Mouse (Mus musculus): ENCODE data around the gene Gab2. TPM values are rescaled to one million over a fixed set of nuclear protein-coding genes. Genes with fewer than 3 reads are reported as not detected.

Gene Gab2
- total RNA-seq, 1 experiment, result 1.1 TPM

DNA sequence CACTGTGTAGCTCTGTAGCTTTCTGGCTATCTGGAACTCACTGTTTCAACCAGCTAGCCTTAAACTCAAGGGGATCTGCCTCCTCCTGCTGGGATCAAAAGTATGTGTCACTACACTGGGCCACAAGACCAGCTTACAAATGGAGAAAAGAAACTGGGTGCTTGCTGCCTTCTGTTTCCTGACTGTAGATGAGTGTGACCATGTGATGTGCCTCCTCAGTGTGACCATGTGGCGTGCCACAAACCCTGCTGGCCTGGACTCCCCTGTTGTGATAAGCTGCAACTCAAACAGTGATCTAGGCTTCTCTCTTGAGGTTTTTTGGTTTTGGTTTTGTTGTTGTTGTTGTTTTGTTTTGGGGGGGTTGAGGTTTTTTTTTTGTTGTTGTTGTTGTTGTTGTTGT is 255.3 kb downstream of the Gab2 start:
- peaks cover 13 to 15% of the 10 kb centered on the region in 2 experiments; a peak in 3 of 4 replicates for H3K4me1 ChIP-seq (ENCODE audit: control insufficient read depth in 2 of 2, insufficient read depth in 2 of 2, low read length in 2 of 2, poor library complexity in 1 of 2)
- no peak overlapping the region for H3K9ac ChIP-seq (ENCODE audit: insufficient read depth, low read depth, low read length, poor library complexity, severe bottlenecking)
- H3K27ac ChIP-seq (ENCODE audit: insufficient read depth, low read depth, low read length, poor library complexity, severe bottlenecking), result no peak overlapping the region
- no peaks in the 10 kb centered on the region for H3K9me3 ChIP-seq (ENCODE audit: control insufficient read depth, insufficient read depth, low read depth, low read length)
- TF ChIP-seq CHD2 (IDR thresholded peaks at IDR 0.05; ENCODE audit: low read depth, low read length) (no peak), MAFK (IDR thresholded peaks at IDR 0.05; ENCODE audit: insufficient read depth, low read depth, low read length) (no peak), ZC3H11A (IDR thresholded peaks at IDR 0.05; ENCODE audit: borderline replicate concordance, low read depth, low read length) (no peak), ZNF384 (IDR thresholded peaks at IDR 0.05; ENCODE audit: low read depth, low read length) (no peak), HCFC1 (IDR thresholded peaks at IDR 0.05; ENCODE audit: borderline replicate concordance, insufficient read depth, low read length) (no peak)
- H3K36me3 ChIP-seq (ENCODE audit: control insufficient read depth, insufficient read depth, low read length, poor library complexity, severe bottlenecking), result no peaks in the 10 kb centered on the region
- H3K4me3 ChIP-seq (ENCODE audit: insufficient read depth in 1 of 2, low read depth in 1 of 2, low read length in 2 of 2, poor library complexity in 1 of 2, severe bottlenecking in 1 of 2), result no peak overlapping the region
- in situ Hi-C loops (cut with MboI; ENCODE audit: low sequenced_read_pairs in 2 of 2, unreplicated experiment in 2 of 2), result no loop called here
- no peak for DNase-seq (ENCODE audit: low read depth, low spot score)

DNA sequence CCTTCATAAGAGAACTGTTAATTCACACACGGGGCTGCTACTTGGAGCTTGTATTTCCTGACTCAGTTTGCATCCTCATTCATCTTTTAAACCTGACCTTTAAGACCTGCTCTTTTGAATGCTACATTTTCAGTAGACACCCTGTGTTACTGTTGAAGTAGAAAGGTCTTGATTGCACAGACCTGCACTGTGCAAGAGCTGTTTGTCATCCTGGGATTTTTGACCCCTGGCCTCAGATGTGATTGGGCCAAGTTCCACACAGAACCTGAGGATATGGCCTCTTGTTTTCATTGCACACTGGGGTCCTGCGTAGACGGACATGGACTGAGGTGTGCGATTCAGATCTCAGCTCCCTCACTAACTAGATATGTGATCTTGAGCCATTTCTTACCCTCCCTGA is 257.2 kb downstream of the Gab2 start:
- Histone ChIP-seq H3K9me3 (ENCODE audit: control insufficient read depth, insufficient read depth, low read depth, low read length) (no peaks in the 10 kb centered on the region), H3K36me3 (ENCODE audit: control insufficient read depth, insufficient read depth, low read length, poor library complexity, severe bottlenecking) (no peaks in the 10 kb centered on the region), H3K27ac (ENCODE audit: insufficient read depth, low read depth, low read length, poor library complexity, severe bottlenecking) (no peak overlapping the region; the same call in 1 of the 2 replicates), H3K9ac (ENCODE audit: insufficient read depth, low read depth, low read length, poor library complexity, severe bottlenecking) (no peak overlapping the region), H3K4me3 (ENCODE audit: insufficient read depth in 1 of 2, low read depth in 1 of 2, low read length in 2 of 2, poor library complexity in 1 of 2, severe bottlenecking in 1 of 2) (no peak overlapping the region), H3K4me1 (ENCODE audit: control insufficient read depth in 2 of 2, insufficient read depth in 2 of 2, low read length in 2 of 2, poor library complexity in 1 of 2) (peaks cover 17 to 19% of the 10 kb centered on the region in 2 experiments)
- no peak for DNase-seq (ENCODE audit: low read depth, low spot score)
- no peak for TF ChIP-seq ZC3H11A (IDR thresholded peaks at IDR 0.05; ENCODE audit: borderline replicate concordance, low read depth, low read length)
- TF ChIP-seq CHD2 (IDR thresholded peaks at IDR 0.05; ENCODE audit: low read depth, low read length), result no peak
- TF ChIP-seq MAFK (IDR thresholded peaks at IDR 0.05; ENCODE audit: insufficient read depth, low read depth, low read length), result no peak
- TF ChIP-seq ZNF384 (IDR thresholded peaks at IDR 0.05; ENCODE audit: low read depth, low read length), result no peak
- no peak for TF ChIP-seq HCFC1 (IDR thresholded peaks at IDR 0.05; ENCODE audit: borderline replicate concordance, insufficient read depth, low read length)
- in situ Hi-C loops (cut with MboI; ENCODE audit: low sequenced_read_pairs in 2 of 2, unreplicated experiment in 2 of 2), result no loop called here

DNA sequence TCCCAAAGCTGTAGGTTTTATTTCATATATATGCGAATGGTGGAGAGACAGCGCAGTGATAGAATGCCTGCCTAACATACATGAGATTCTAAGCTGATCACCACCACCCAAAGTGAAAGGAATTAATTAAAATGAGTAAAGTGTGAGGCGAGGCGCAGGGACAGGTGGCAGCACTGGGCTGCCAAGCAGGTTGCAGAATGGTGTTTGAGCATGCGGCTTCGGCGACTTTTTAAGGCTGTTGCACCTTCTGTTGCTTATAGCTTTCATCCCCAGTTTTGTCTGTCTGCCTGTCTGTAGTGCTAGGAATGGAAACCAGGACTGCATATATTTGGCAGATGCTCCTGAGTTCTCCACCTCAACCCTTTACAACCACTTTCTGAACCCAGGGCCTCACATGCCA is 258.2 kb downstream of the Gab2 start:
- no peaks in the 10 kb centered on the region for H3K36me3 ChIP-seq (ENCODE audit: control insufficient read depth, insufficient read depth, low read length, poor library complexity, severe bottlenecking)
- no peak overlapping the region for H3K4me3 ChIP-seq (ENCODE audit: insufficient read depth in 1 of 2, low read depth in 1 of 2, low read length in 2 of 2, poor library complexity in 1 of 2, severe bottlenecking in 1 of 2)
- DNase-seq (ENCODE audit: low read depth, low spot score), result no peak
- in situ Hi-C loops (cut with MboI; ENCODE audit: low sequenced_read_pairs in 2 of 2, unreplicated experiment in 2 of 2), result no loop called here
- H3K9me3 ChIP-seq (ENCODE audit: control insufficient read depth, insufficient read depth, low read depth, low read length), result no peaks in the 10 kb centered on the region
- H3K4me1 ChIP-seq (ENCODE audit: control insufficient read depth in 2 of 2, insufficient read depth in 2 of 2, low read length in 2 of 2, poor library complexity in 1 of 2), result peaks cover 25% of the 10 kb centered on the region in 2 experiments
- H3K9ac ChIP-seq (ENCODE audit: insufficient read depth, low read depth, low read length, poor library complexity, severe bottlenecking), result no peak overlapping the region
- H3K27ac ChIP-seq (ENCODE audit: insufficient read depth, low read depth, low read length, poor library complexity, severe bottlenecking), result no peak overlapping the region
- no peak for TF ChIP-seq ZNF384 (IDR thresholded peaks at IDR 0.05; ENCODE audit: low read depth, low read length)
- no peak for TF ChIP-seq MAFK (IDR thresholded peaks at IDR 0.05; ENCODE audit: insufficient read depth, low read depth, low read length)
- no peak for TF ChIP-seq CHD2 (IDR thresholded peaks at IDR 0.05; ENCODE audit: low read depth, low read length)
- no peak for TF ChIP-seq ZC3H11A (IDR thresholded peaks at IDR 0.05; ENCODE audit: borderline replicate concordance, low read depth, low read length)
- no peak for TF ChIP-seq HCFC1 (IDR thresholded peaks at IDR 0.05; ENCODE audit: borderline replicate concordance, insufficient read depth, low read length)

DNA sequence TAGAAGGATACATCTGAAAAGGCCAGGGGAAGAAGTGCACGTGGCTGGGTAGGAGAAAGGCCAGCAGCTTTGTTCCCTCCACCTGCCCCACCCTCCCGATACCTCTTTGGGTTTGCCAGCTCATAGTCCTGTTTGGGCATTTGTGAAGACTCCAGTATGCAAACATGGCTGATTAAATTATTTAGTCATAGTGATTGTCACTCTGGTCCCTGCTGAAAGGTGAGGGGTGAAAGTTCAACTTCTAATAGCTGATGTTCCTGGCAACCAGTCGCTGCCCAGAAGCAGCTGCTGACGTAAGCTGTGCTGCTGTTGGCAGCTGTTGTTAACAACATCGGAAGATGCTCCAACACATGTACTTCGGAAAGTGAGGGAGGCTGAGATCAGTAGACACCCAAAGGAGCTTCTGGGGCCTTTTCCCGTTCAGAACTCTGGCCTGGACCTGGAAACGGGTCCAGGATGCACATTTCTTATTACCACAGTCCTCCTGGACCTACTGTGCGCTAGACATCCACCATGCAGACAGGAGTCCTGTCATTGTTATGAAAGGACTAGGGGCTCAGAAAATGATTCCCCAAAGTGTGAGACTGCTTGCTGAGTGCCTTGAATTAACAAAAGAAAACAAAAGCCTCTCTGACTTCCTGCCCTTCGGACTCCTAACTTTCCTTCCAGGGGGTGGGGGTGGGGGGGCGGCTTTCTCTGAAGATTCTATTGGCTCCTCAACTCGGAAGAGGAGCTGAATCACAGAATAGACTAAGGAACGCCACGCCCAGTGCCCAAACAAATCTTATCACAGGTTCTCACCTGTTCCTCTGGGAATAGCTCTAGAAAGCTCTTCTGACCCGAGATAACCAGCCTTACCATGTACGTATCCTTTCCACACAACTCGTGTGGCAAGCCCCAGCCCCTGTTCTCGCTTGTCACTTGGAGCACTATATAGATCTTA is 259.8 kb downstream of the Gab2 start:
- H3K36me3 ChIP-seq (ENCODE audit: control insufficient read depth, insufficient read depth, low read length, poor library complexity, severe bottlenecking), result no peaks in the 10 kb centered on the region
- H3K4me3 ChIP-seq (ENCODE audit: insufficient read depth in 1 of 2, low read depth in 1 of 2, low read length in 2 of 2, poor library complexity in 1 of 2, severe bottlenecking in 1 of 2), result no peak overlapping the region
- DNase-seq (ENCODE audit: low read depth, low spot score), result peak; percentile 71
- in situ Hi-C loops (cut with MboI; ENCODE audit: low sequenced_read_pairs in 2 of 2, unreplicated experiment in 2 of 2), result no loop called here
- no peaks in the 10 kb centered on the region for H3K9me3 ChIP-seq (ENCODE audit: control insufficient read depth, insufficient read depth, low read depth, low read length)
- H3K4me1 ChIP-seq (ENCODE audit: control insufficient read depth in 2 of 2, insufficient read depth in 2 of 2, low read length in 2 of 2, poor library complexity in 1 of 2), result peaks cover 25 to 30% of the 10 kb centered on the region in 2 experiments
- peak overlapping the region; percentile 84 for H3K27ac ChIP-seq (ENCODE audit: insufficient read depth, low read depth, low read length, poor library complexity, severe bottlenecking)
- H3K9ac ChIP-seq (ENCODE audit: insufficient read depth, low read depth, low read length, poor library complexity, severe bottlenecking), result no peak overlapping the region
- TF ChIP-seq ZC3H11A (IDR thresholded peaks at IDR 0.05; ENCODE audit: borderline replicate concordance, low read depth, low read length), result no peak
- TF ChIP-seq HCFC1 (IDR thresholded peaks at IDR 0.05; ENCODE audit: borderline replicate concordance, insufficient read depth, low read length), result no peak
- TF ChIP-seq CHD2 (IDR thresholded peaks at IDR 0.05; ENCODE audit: low read depth, low read length), result no peak
- TF ChIP-seq MAFK (IDR thresholded peaks at IDR 0.05; ENCODE audit: insufficient read depth, low read depth, low read length), result no peak
- TF ChIP-seq ZNF384 (IDR thresholded peaks at IDR 0.05; ENCODE audit: low read depth, low read length), result no peak

All from ES-E14 (cell line).